Mouse (Mus musculus): ENCODE measurements around the gene Irf1.
A peak's percentile ranks its signal among the peaks of the same experiment; 100 is the strongest.

Gene Irf1

DNA sequence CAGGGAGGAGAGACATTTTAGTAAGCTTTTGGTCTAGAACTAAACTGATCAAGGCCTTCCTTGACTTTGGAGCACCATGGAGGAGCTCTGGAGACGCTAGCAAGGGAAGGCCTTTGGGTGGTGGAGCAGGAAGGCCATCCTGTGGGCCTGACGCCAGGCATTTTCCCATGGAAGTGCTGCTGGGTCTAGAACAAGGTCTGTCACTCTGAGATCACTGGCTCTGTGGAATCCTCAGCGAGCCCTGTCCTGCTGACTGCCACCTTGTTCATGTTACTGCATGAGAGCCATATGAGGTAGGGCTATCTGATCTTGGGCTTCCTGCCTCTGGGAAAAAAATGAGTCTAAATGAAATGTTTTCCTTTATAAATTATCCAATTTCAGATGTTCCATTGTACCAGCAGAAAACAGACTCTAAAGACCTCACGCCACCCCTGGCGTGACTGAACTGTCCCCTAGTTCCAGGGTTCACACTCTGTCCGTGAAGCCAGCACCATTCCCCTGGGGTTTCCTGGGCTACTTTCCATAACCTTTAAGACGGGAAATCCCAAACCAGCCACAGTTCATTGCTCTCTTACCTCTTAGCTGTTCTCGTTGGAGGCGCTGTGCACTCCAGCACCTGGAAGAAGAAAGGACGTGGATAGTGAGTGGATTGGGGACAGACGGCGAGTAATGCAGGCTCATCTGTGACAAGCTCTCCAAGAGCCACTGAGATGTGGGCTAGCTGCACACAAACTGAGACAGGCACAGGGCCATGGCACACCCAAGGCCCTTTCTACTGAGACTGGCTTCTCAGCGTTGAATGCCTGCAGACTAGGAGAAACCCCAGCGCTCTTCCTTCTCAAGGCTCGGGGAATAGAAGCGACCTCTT lies 43.4 kb downstream of the Irf1 start:
- DNase-seq = peak; percentile 82 to 90

DNA sequence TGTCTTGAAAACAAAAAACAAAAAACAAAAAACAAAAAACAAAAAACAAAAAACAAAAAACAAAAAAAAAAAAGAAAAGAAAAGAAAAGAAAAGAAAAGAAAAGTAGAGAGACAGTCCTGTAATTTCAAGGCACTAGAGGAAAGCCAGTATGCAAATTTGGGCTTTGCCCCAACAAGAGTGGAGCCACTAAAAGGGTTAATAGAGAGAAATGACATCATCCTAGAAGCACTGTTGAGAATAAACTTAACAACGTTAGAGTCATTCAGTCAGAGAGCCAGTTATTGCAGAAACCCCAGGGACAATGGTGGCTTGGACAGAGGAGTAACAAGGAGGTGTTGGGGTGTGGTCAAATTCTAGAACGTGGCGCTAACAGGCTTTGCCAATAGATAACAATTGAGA lies 45.0 kb downstream of the Irf1 start:
- no peak for DNase-seq

DNA sequence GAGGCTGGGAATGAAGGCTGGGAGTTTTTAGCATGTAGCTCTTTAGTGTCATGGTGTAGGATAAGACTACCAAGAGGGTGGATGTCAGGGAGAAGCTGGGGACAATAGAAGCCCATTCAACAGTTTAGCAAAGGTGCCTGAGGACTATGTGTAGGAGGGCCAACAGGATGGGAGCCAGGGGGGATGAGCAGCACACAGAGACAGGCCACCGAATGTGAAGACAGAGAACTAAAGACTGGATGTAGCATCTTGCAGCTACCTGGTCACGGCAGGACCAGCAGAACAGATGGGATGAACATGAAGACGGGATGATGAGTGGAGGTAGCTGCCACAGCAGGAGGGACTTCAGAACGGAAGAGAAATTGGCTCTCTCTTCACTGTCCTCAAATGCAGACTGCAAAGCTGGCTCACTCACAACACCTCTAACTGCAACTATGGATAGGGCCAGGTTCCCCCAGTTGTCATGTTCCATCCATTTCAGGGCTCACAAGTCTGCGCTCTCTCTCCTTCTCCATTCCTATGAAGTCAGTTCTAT lies 47.1 kb downstream of the Irf1 start:
- no peak for DNase-seq

DNA sequence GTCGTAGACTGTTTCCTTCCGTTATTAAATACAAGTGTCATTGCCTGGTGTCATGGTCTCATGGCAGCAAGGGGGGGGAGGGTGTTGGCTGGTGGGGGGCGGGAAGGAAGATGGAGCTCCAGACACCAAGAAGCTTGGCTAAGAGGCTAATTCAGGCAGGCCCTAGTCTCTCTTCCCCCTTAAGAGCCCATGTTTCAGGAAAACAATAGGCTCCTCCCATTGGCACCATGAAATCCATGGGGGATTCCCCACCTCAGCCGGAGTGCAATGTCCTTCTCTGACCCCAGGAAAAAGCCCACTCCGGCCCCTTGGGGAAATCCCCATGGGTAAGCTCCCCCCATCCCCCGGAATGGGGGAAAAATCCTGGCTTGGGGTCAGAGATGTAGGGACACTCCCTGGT lies 49.0 kb downstream of the Irf1 start:
- peak; percentile 55 to 74 for DNase-seq

GRCm38 (mm10) chr11:53819511-53819910 lies 49.7 kb downstream of the Irf1 start:
- no peak for DNase-seq

- no peak for DNase-seq
These were observed 50.8 kb downstream of the Irf1 start for GRCm38 (mm10) chr11:53820516-53821170.

GRCm38 (mm10) chr11:53821230-53821944 lies 51.6 kb downstream of the Irf1 start:
- no peak for DNase-seq

- DNase-seq = peak in 1 of 2 experiments; percentile 51
These were observed 52.1 kb downstream of the Irf1 start for GRCm38 (mm10) chr11:53821945-53822338.

DNA sequence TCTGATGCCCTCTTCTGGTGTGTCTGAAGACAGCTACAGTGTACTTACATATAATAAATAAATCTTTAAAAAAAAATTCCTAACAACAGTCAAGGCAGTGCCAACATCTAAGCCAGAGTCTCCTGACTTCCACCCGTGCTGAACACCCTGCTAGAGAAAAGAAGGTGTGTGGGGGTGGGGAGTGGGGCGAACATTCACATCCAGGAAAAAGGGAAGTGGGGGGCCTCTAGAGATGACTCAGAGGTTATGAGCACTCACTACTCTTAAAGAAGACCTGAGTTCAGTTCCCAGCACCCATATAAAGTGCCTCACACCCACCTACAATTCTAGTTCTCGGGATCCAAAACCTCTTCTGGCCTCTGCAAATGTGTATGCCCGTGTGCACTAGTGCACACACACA lies 55.6 kb downstream of the Irf1 start:
- no peak for DNase-seq
